Mouse (Mus musculus) MEL (cell line): ENCODE measurements around the gene Gpr161. TPM values are rescaled to one million over a fixed set of nuclear protein-coding genes. Genes with fewer than 3 reads are reported as not detected.

ENCODE experiments used
- DNase-seq: peaks from one replicate; pipeline ENCODE4 v3.0.0; 2011; ENCODE audit warnings: low read depth, low spot score
- H3K27ac ChIP-seq: 2 replicates; pipeline ENCODE4 v1.5.1; 2012; ENCODE audit warnings: low read depth, mild to moderate bottlenecking, control low read depth, low read length, moderate library complexity; ENCODE audit not compliant: control insufficient read depth
- H3K27me3 ChIP-seq, 2 experiments: fragments of 150-350 bp in 1 of 2; sonication (generic) in 1 of 2; 2 replicates each; pipeline ENCODE4 v1.6.1; 2012; ENCODE audit warnings: low read length in 2 of 2, mild to moderate bottlenecking in 2 of 2, improper control_type of control experiment in 1 of 2, moderate library complexity in 1 of 2; ENCODE audit not compliant: insufficient read depth in 2 of 2, control insufficient read depth in 1 of 2
- H3K36me3 ChIP-seq, 2 experiments: 2 replicates each; pipeline ENCODE4 v1.6.1; 2012 to 2014; ENCODE audit warnings: low read length in 2 of 2, improper control_type of control experiment in 1 of 2, inconsistent platforms in 1 of 2, mild to moderate bottlenecking in 1 of 2; ENCODE audit not compliant: insufficient read depth in 2 of 2, control insufficient read depth in 1 of 2
- H3K4me1 ChIP-seq, 2 experiments: fragments of 150-350 bp in 1 of 2; sonication (generic) in 1 of 2; 2 replicates each; pipeline ENCODE4 v1.6.1; 2012; ENCODE audit warnings: low read length in 2 of 2, improper control_type of control experiment in 1 of 2, mild to moderate bottlenecking in 1 of 2; ENCODE audit not compliant: insufficient read depth in 2 of 2, control insufficient read depth in 1 of 2
- H3K4me3 ChIP-seq, 2 experiments: fragments of 150-350 bp in 1 of 2; sonication (generic) in 1 of 2; 2 replicates each; pipeline ENCODE4 v1.5.1; 2012; ENCODE audit warnings: low read depth in 2 of 2, low read length in 2 of 2, mild to moderate bottlenecking in 2 of 2, moderate library complexity in 2 of 2, control low read depth in 1 of 2, improper control_type of control experiment in 1 of 2; ENCODE audit not compliant: control insufficient read depth in 1 of 2, insufficient read depth in 1 of 2
- H3K79me2 ChIP-seq: 2 replicates; pipeline ENCODE4 v1.6.1; 2012; ENCODE audit warnings: mild to moderate bottlenecking, low read length, moderate library complexity; ENCODE audit not compliant: control insufficient read depth, poor library complexity, insufficient read depth
- H3K9ac ChIP-seq: 2 replicates; pipeline ENCODE4 v1.6.1; 2012; ENCODE audit warnings: low read depth, mild to moderate bottlenecking, control low read depth, low read length, moderate library complexity; ENCODE audit not compliant: control insufficient read depth, poor library complexity, severe bottlenecking
- H3K9me3 ChIP-seq: fragments of 150-350 bp; sonication (generic); replicated peaks from 2 replicates; pipeline ENCODE4 v1.6.1; 2012; ENCODE audit warnings: mild to moderate bottlenecking, low read length, improper control_type of control experiment, moderate library complexity; ENCODE audit not compliant: insufficient read depth
- BHLHE40 ChIP-seq: IDR thresholded peaks from 2 replicates; pipeline ENCODE4 v1.6.1; 2012; ENCODE audit warnings: low read depth, mild to moderate bottlenecking, inconsistent platforms, low read length, improper control_type of control experiment, borderline replicate concordance
- CHD2 ChIP-seq: IDR thresholded peaks from 2 replicates; pipeline ENCODE4 v1.6.1; 2011; ENCODE audit warnings: low read length, improper control_type of control experiment
- E2F4 ChIP-seq: IDR thresholded peaks from 2 replicates; pipeline ENCODE4 v1.6.1; 2011; ENCODE audit warnings: low read depth, low read length, improper control_type of control experiment, borderline replicate concordance
- ELF1 ChIP-seq: IDR thresholded peaks from 2 replicates; pipeline ENCODE4 v1.6.1; 2014; ENCODE audit warnings: low read depth, mild to moderate bottlenecking, inconsistent platforms, low read length, improper control_type of control experiment, moderate library complexity
- ETS1 ChIP-seq: IDR thresholded peaks from 2 replicates; pipeline ENCODE4 v1.6.1; 2012; ENCODE audit warnings: low read depth, mild to moderate bottlenecking, inconsistent platforms, low read length, improper control_type of control experiment, moderate library complexity
- GABPA ChIP-seq: IDR thresholded peaks from 2 replicates; pipeline ENCODE4 v1.6.1; 2012; ENCODE audit warnings: low read depth, mild to moderate bottlenecking, inconsistent platforms, low read length, improper control_type of control experiment, moderate library complexity
- HCFC1 ChIP-seq: IDR thresholded peaks from 2 replicates; pipeline ENCODE4 v1.6.1; 2012; ENCODE audit warnings: low read depth, mild to moderate bottlenecking, inconsistent platforms, low read length, improper control_type of control experiment, moderate library complexity
- KAT2A ChIP-seq: conservative IDR thresholded peaks from 2 replicates; pipeline ENCODE4 v1.6.1; 2012; ENCODE audit warnings: low read depth, low read length, improper control_type of control experiment, inconsistent platforms
- MXI1 ChIP-seq: IDR thresholded peaks from 2 replicates; pipeline ENCODE4 v1.6.1; 2011; ENCODE audit warnings: mild to moderate bottlenecking, low read depth, low read length, improper control_type of control experiment
- MYC ChIP-seq: IDR thresholded peaks from 2 replicates; pipeline ENCODE4 v1.6.1; 2011; ENCODE audit warnings: low read depth, mild to moderate bottlenecking, low read length, improper control_type of control experiment, moderate library complexity
- NRF1 ChIP-seq: IDR thresholded peaks from 2 replicates; pipeline ENCODE4 v1.6.1; 2014; ENCODE audit warnings: low read depth, mild to moderate bottlenecking, inconsistent platforms, low read length, improper control_type of control experiment, moderate library complexity; ENCODE audit not compliant: poor library complexity, insufficient read depth, severe bottlenecking
- POLR2AphosphoS2 ChIP-seq: IDR thresholded peaks from 2 replicates; pipeline ENCODE4 v1.6.1; 2011; ENCODE audit warnings: low read length, improper control_type of control experiment
- SMC3 ChIP-seq: IDR thresholded peaks from 2 replicates; pipeline ENCODE4 v1.6.1; 2011; ENCODE audit warnings: low read depth, low read length, improper control_type of control experiment
- TAL1 ChIP-seq: IDR thresholded peaks from 2 replicates; pipeline ENCODE4 v1.6.1; 2012; ENCODE audit warnings: mild to moderate bottlenecking, inconsistent platforms, low read length, moderate library complexity, mixed read lengths
- TBP ChIP-seq: IDR thresholded peaks from 2 replicates; pipeline ENCODE4 v1.8.0; 2011; ENCODE audit warnings: low read depth, low read length, improper control_type of control experiment
- TCF12 ChIP-seq: IDR thresholded peaks from 2 replicates; pipeline ENCODE4 v1.6.1; 2014; ENCODE audit warnings: low read depth, mild to moderate bottlenecking, inconsistent platforms, low read length, improper control_type of control experiment, moderate library complexity
- ZC3H11A ChIP-seq: IDR thresholded peaks from 2 replicates; pipeline ENCODE4 v1.6.1; 2012; ENCODE audit warnings: low read depth, mild to moderate bottlenecking, inconsistent platforms, low read length, improper control_type of control experiment
- ZKSCAN1 ChIP-seq: IDR thresholded peaks from 2 replicates; pipeline ENCODE4 v1.6.1; 2012; ENCODE audit warnings: low read depth, mild to moderate bottlenecking, inconsistent platforms, low read length, improper control_type of control experiment, moderate library complexity
- polyA plus RNA-seq, 2 experiments: library from polyadenylated mRNA; stranded (reverse) in 1 of 2; unstranded in 1 of 2; fragments of >175 nt in 1 of 2; fragments of >200 nt in 1 of 2; gene quantifications; 2 replicates each; pipeline versions ENCODE4 v1.2.1 to v1.2.4; 2012; ENCODE audit warnings: low replicate concordance in 2 of 2, low read depth in 1 of 2; ENCODE audit not compliant: insufficient read length in 2 of 2, insufficient read depth in 1 of 2, missing spikeins in 1 of 2
- total RNA-seq: library from RNA; depleted of rRNA; stranded (reverse); fragments of 300-350 nt; gene quantifications from 2 replicates; pipeline ENCODE4 v1.2.3, GENCODE M21; 2012

Gpr161 gene
- total and polyA plus RNA-seq, 3 experiments, result 0.08 to 0.97 TPM; not detected in 1

- H3K4me1 ChIP-seq, result no peaks in the 10 kb centered on the region
- no peak for DNase-seq
- no peaks in the 10 kb centered on the region for H3K9me3 ChIP-seq
- H3K79me2 ChIP-seq, result no peaks in the 10 kb centered on the region
- no peak overlapping the region for H3K4me3 ChIP-seq
- peaks cover 0 to 2% of the 10 kb centered on the region in 2 experiments; a peak in 1 of 4 replicates for H3K27me3 ChIP-seq
- no peak for TF ChIP-seq ELF1
- no peak for TF ChIP-seq MXI1
- TF ChIP-seq E2F4, result no peak
- no peak for TF ChIP-seq ZKSCAN1
- no peak for TF ChIP-seq TCF12
- TF ChIP-seq TAL1, result no peak
- TF ChIP-seq ETS1, result no peak
- H3K27ac ChIP-seq, result no peak overlapping the region
- H3K36me3 ChIP-seq, result no peaks in the 10 kb centered on the region
- H3K9ac ChIP-seq, result no peak overlapping the region
Measured at GRCm38 (mm10) chr1:165303209-165303608, 7.6 kb downstream of the Gpr161 start.

- Histone ChIP-seq H3K4me3 (no peak overlapping the region), H3K36me3 (no peaks in the 10 kb centered on the region), H3K79me2 (no peaks in the 10 kb centered on the region), H3K27ac (no peak overlapping the region), H3K27me3 (peaks cover 0 to 2% of the 10 kb centered on the region in 2 experiments; a peak in 1 of 4 replicates), H3K9me3 (no peaks in the 10 kb centered on the region), H3K9ac (no peak overlapping the region), H3K4me1 (no peaks in the 10 kb centered on the region)
- TF ChIP-seq TAL1 (no peak), TBP (no peak), E2F4 (no peak), MYC (no peak), HCFC1 (no peak), KAT2A (no peak), POLR2AphosphoS2 (no peak), GABPA (no peak), BHLHE40 (no peak), CHD2 (no peak), ZKSCAN1 (no peak), ETS1 (no peak), SMC3 (no peak), TCF12 (no peak), NRF1 (no peak), ZC3H11A (no peak)
- no peak for DNase-seq
Measured at GRCm38 (mm10) chr1:165304341-165304740, 8.8 kb downstream of the Gpr161 start.
